In the genomic region with DNA sequence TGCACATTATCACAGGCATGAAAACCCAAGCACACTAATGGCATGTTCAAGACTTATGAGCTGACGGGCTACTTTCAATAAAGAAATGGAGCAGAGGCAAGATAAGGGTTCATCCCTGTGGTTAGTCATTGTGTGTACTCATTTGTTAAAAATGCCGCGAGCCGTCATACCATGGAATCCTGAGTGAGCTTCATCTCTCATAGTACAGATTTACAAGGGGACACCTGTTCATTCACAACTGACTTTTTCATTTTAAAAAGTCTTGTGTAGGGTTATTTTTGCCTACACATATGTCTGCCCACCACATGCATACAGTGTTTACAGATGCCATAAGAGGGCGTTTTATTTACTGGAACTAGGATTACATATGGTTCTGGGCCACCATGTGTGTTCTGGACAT, we compare ENCODE assay signal across 17 mouse cellular contexts.
DNase-seq lines count a peak whose midpoint lies in the region; TF ChIP-seq lines count a peak whose summit lies in the region.
"Had no signal": no experiment of that assay in that cellular context is flagged by ENCODE, and none has a peak within 500 bp of the region (broad histone marks: within the 10 kb centered on the region; RNA-seq: fewer than 3 reads in every experiment).

No protein-coding gene starts in this region.

- TF ChIP-seq EP300 in heart, adult 2 months (IDR thresholded peaks at IDR 0.05; ENCODE audit: insufficient read depth, low read depth, low read length): no peak

- peak; percentile 49 for DNase-seq in heart, adult 11 months
- no peak for DNase-seq in heart, adult 2 months
- no peak for DNase-seq in left cerebral cortex, adult 11 months (ENCODE audit: low spot score)
- DNase-seq: adrenal gland, adult 2 months; adrenal gland, adult 8-10 months; adrenal gland, postnatal 14 days; adrenal gland, postnatal 25 days; adrenal gland, postnatal 36 days; B cell, adult 2 months; cerebellum, adult 11 months; cerebellum, adult 11-12 months; cerebellum, adult 18-20 months; cerebellum, adult 2 months had no signal

- H3ac ChIP-seq in C2C12 (ENCODE audit: control insufficient read depth, insufficient read length, low read depth): no peak overlapping the region

- TF ChIP-seq CTCF in heart, adult 2 months (IDR thresholded peaks at IDR 0.05): no peak
- TF ChIP-seq CTCF in C2C12 (IDR thresholded peaks at IDR 0.05; ENCODE audit: control insufficient read depth, insufficient read depth, insufficient read length): no peak

- no peaks in the 10 kb centered on the region for H3K79me3 ChIP-seq in C2C12 (ENCODE audit: low read depth)

- 89% methylated on average over 5 of the region's 5 CpGs for WGBS in heart, adult 2 months

- no peak overlapping the region for H3K4me3 ChIP-seq in heart, adult 2 months
- H3K4me3 ChIP-seq in C2C12 (ENCODE audit: insufficient read depth, poor library complexity, severe bottlenecking): no peak overlapping the region

- H3K9ac ChIP-seq in heart, adult 2 months (ENCODE audit: low read depth, low read length): no peak overlapping the region

- no peak overlapping the region for H3K27ac ChIP-seq in heart, adult 2 months

- no peaks in the 10 kb centered on the region for H3K36me3 ChIP-seq in heart, adult 2 months (ENCODE audit: control insufficient read depth, insufficient read depth, low read length)
- no peaks in the 10 kb centered on the region for H3K36me3 ChIP-seq in C2C12 (ENCODE audit: control insufficient read depth, insufficient read depth)
- H3K36me3 ChIP-seq: G1E had no signal

- TF ChIP-seq POLR2A in heart, adult 2 months (IDR thresholded peaks at IDR 0.05; ENCODE audit: insufficient read depth, low read depth, low read length): no peak

- H3K79me2 ChIP-seq in heart, adult 2 months (replicated peaks; ENCODE audit: control insufficient read depth, insufficient read depth, low read length): no peaks in the 10 kb centered on the region
- no peaks in the 10 kb centered on the region for H3K79me2 ChIP-seq in C2C12 (ENCODE audit: control insufficient read depth, insufficient read depth)

- no peaks in the 10 kb centered on the region for H3K27me3 ChIP-seq in heart, adult 2 months (ENCODE audit: control insufficient read depth, insufficient read depth, low read length)
- no peaks in the 10 kb centered on the region for H3K27me3 ChIP-seq in C2C12 (ENCODE audit: control insufficient read depth, insufficient read depth, insufficient read length)
- H3K27me3 ChIP-seq: CH12.LX, Patski had no signal

- no peaks in the 10 kb centered on the region for H3K4me1 ChIP-seq in heart, adult 2 months (ENCODE audit: control insufficient read depth, insufficient read depth, low read length)

- intact Hi-C loops in heart, adult 2 months (cut with DNase I): no loop called here

TF ChIP-seq in C2C12, 6 proteins besides CTCF, POLR2A, EP300 and RAD21:
- TF ChIP-seq MYOD1 (IDR thresholded peaks at IDR 0.05; ENCODE audit: control insufficient read depth, insufficient read length, low read depth) (peak; percentile 71), MAX (IDR thresholded peaks at IDR 0.05) (no peak), FOSL1 (IDR thresholded peaks at IDR 0.05; ENCODE audit: insufficient read depth, low read length, poor library complexity, severe bottlenecking) (no peak), USF1 (IDR thresholded peaks at IDR 0.05; ENCODE audit: low read depth) (no peak)
